Mouse (Mus musculus): ENCODE results near the gene Tmem37. TPM values are rescaled to one million over a fixed set of nuclear protein-coding genes. Genes with fewer than 3 reads are reported as not detected.

The Tmem37 gene
- polyA plus RNA-seq, 1 experiment from 2014 or later = 7.4 TPM

GRCm38 (mm10) chr1:120077746-120078410, 4.0 kb upstream of the Tmem37 start:
- no peak overlapping the region for H3K27ac ChIP-seq (ENCODE audit: low read depth)
- no peaks in the 10 kb centered on the region for H3K27me3 ChIP-seq (ENCODE audit: insufficient read depth, low read length)
- no peak overlapping the region for H3K4me2 ChIP-seq
- WGBS = 23% methylated on average over 9 of the region's 9 CpGs
- H3K4me3 ChIP-seq (ENCODE audit: low read depth, low read length) = no peak overlapping the region
- ATAC-seq (ENCODE audit: insufficient read depth) (no peak), DNase-seq (no peak)
- H3K4me1 ChIP-seq (ENCODE audit: insufficient read depth) = peaks cover 2% of the 10 kb centered on the region
- no peaks in the 10 kb centered on the region for H3K36me3 ChIP-seq (ENCODE audit: insufficient read depth)
- no peaks in the 10 kb centered on the region for H3K9me3 ChIP-seq (ENCODE audit: low read depth, low read length)
- TF ChIP-seq CTCF (IDR thresholded peaks at IDR 0.05; ENCODE audit: low read depth) = no peak
- no peak overlapping the region for H3K9ac ChIP-seq

- no peak for DNase-seq
- WGBS = 60% methylated on average over 5 of the region's 5 CpGs
- H3K27me3 ChIP-seq (ENCODE audit: insufficient read depth, low read length) = no peaks in the 10 kb centered on the region
- ATAC-seq (ENCODE audit: insufficient read depth) = no peak
- H3K9me3 ChIP-seq (ENCODE audit: low read depth, low read length) = no peaks in the 10 kb centered on the region
- H3K4me1 ChIP-seq (ENCODE audit: insufficient read depth) = peaks cover 4% of the 10 kb centered on the region
- H3K4me3 ChIP-seq (ENCODE audit: low read depth, low read length) = no peak overlapping the region
- no peak for TF ChIP-seq CTCF (IDR thresholded peaks at IDR 0.05; ENCODE audit: low read depth)
- no peak overlapping the region for H3K4me2 ChIP-seq
- no peak overlapping the region for H3K9ac ChIP-seq
- no peaks in the 10 kb centered on the region for H3K36me3 ChIP-seq (ENCODE audit: insufficient read depth)
- H3K27ac ChIP-seq (ENCODE audit: low read depth) = no peak overlapping the region
These were observed 1.6 kb upstream of the Tmem37 start for GRCm38 (mm10) chr1:120075507-120075906.

GRCm38 (mm10) chr1:120074931-120075330, 1.1 kb upstream of the Tmem37 start:
- WGBS = 71% methylated on average over 4 of the region's 4 CpGs
- no peak for ATAC-seq (ENCODE audit: insufficient read depth)
- Histone ChIP-seq H3K27ac (ENCODE audit: low read depth) (no peak overlapping the region), H3K27me3 (ENCODE audit: insufficient read depth, low read length) (no peaks in the 10 kb centered on the region), H3K4me1 (ENCODE audit: insufficient read depth) (peaks cover 4% of the 10 kb centered on the region), H3K9me3 (ENCODE audit: low read depth, low read length) (no peaks in the 10 kb centered on the region), H3K4me2 (no peak overlapping the region), H3K36me3 (ENCODE audit: insufficient read depth) (no peaks in the 10 kb centered on the region), H3K9ac (no peak overlapping the region), H3K4me3 (ENCODE audit: low read depth, low read length) (no peak overlapping the region)
- DNase-seq = no peak
- TF ChIP-seq CTCF (IDR thresholded peaks at IDR 0.05; ENCODE audit: low read depth) = no peak

GRCm38 (mm10) chr1:120074307-120074702, 431 bp upstream of the Tmem37 start:
- no peak for DNase-seq
- ATAC-seq (ENCODE audit: insufficient read depth) = no peak
- 28% methylated on average over 4 of the region's 4 CpGs for WGBS
- peaks cover 4% of the 10 kb centered on the region for H3K4me1 ChIP-seq (ENCODE audit: insufficient read depth)
- TF ChIP-seq CTCF (IDR thresholded peaks at IDR 0.05; ENCODE audit: low read depth) = no peak
- H3K36me3 ChIP-seq (ENCODE audit: insufficient read depth) = no peaks in the 10 kb centered on the region
- H3K9ac ChIP-seq = no peak overlapping the region
- no peak overlapping the region for H3K27ac ChIP-seq (ENCODE audit: low read depth)
- H3K4me2 ChIP-seq = peak overlapping the region; percentile 84
- H3K27me3 ChIP-seq (ENCODE audit: insufficient read depth, low read length) = no peaks in the 10 kb centered on the region
- no peaks in the 10 kb centered on the region for H3K9me3 ChIP-seq (ENCODE audit: low read depth, low read length)
- H3K4me3 ChIP-seq (ENCODE audit: low read depth, low read length) = peak overlapping the region; percentile 37

- DNase-seq = peak; percentile 63
- H3K27me3 ChIP-seq (ENCODE audit: insufficient read depth, low read length) = no peaks in the 10 kb centered on the region
These were observed 974 bp downstream of the Tmem37 start for GRCm38 (mm10) chr1:120072900-120073299.

GRCm38 (mm10) chr1:120071133-120071532, 2.7 kb downstream of the Tmem37 start:
- H3K27me3 ChIP-seq (ENCODE audit: insufficient read depth, low read length) = no peaks in the 10 kb centered on the region
- 83% methylated on average over 4 of the region's 4 CpGs for WGBS
- H3K4me3 ChIP-seq (ENCODE audit: low read depth, low read length) = no peak overlapping the region
- no peak for DNase-seq
- H3K4me1 ChIP-seq (ENCODE audit: insufficient read depth) = peaks cover 4% of the 10 kb centered on the region
- no peak for TF ChIP-seq CTCF (IDR thresholded peaks at IDR 0.05; ENCODE audit: low read depth)
- no peaks in the 10 kb centered on the region for H3K9me3 ChIP-seq (ENCODE audit: low read depth, low read length)
- H3K4me2 ChIP-seq = no peak overlapping the region
- H3K36me3 ChIP-seq (ENCODE audit: insufficient read depth) = no peaks in the 10 kb centered on the region
- ATAC-seq (ENCODE audit: insufficient read depth) = no peak
- no peak overlapping the region for H3K27ac ChIP-seq (ENCODE audit: low read depth)
- H3K9ac ChIP-seq = no peak overlapping the region

More at GRCm38 (mm10) chr1:120072900-120073299, 974 bp downstream of the Tmem37 start:
- peak overlapping the region; percentile 20; the same call in 1 of the 2 replicates for H3K9ac ChIP-seq
- H3K4me1 ChIP-seq (ENCODE audit: insufficient read depth) = peaks cover 4% of the 10 kb centered on the region
- H3K4me3 ChIP-seq (ENCODE audit: low read depth, low read length) = peak overlapping the region; percentile 37
- no peaks in the 10 kb centered on the region for H3K9me3 ChIP-seq (ENCODE audit: low read depth, low read length)
- no peaks in the 10 kb centered on the region for H3K36me3 ChIP-seq (ENCODE audit: insufficient read depth)
- 5% methylated on average over 16 of the region's 16 CpGs for WGBS
- no peak overlapping the region for H3K27ac ChIP-seq (ENCODE audit: low read depth)
- no peak for TF ChIP-seq CTCF (IDR thresholded peaks at IDR 0.05; ENCODE audit: low read depth)
- ATAC-seq (ENCODE audit: insufficient read depth) = no peak
- H3K4me2 ChIP-seq = peak overlapping the region; percentile 84

GRCm38 (mm10) chr1:120070168-120070567, 3.7 kb downstream of the Tmem37 start:
- no peaks in the 10 kb centered on the region for H3K36me3 ChIP-seq (ENCODE audit: insufficient read depth)
- no peak for TF ChIP-seq CTCF (IDR thresholded peaks at IDR 0.05; ENCODE audit: low read depth)
- H3K27me3 ChIP-seq (ENCODE audit: insufficient read depth, low read length) = no peaks in the 10 kb centered on the region
- no peak overlapping the region for H3K4me2 ChIP-seq
- no peak for ATAC-seq (ENCODE audit: insufficient read depth)
- no peak overlapping the region for H3K4me3 ChIP-seq (ENCODE audit: low read depth, low read length)
- 60% methylated on average over 6 of the region's 6 CpGs for WGBS
- DNase-seq = no peak
- H3K9ac ChIP-seq = no peak overlapping the region
- peaks cover 4% of the 10 kb centered on the region for H3K4me1 ChIP-seq (ENCODE audit: insufficient read depth)
- no peaks in the 10 kb centered on the region for H3K9me3 ChIP-seq (ENCODE audit: low read depth, low read length)
- H3K27ac ChIP-seq (ENCODE audit: low read depth) = no peak overlapping the region
